Mouse (Mus musculus) olfactory bulb, adult 2 months (tissue): ENCODE data around the gene Plcb2.

Experiments used
- CTCF ChIP-seq: fragments of 200-500 bp; IDR thresholded peaks from 2 replicates; pipeline ENCODE4 v1.5.1; 2012; ENCODE audit warnings: low read depth, mild to moderate bottlenecking, low read length, moderate library complexity; ENCODE audit not compliant: insufficient read depth
- POLR2A ChIP-seq: fragments of 200-500 bp; IDR thresholded peaks from 2 replicates; pipeline ENCODE4 v1.6.1; 2012; ENCODE audit warnings: mild to moderate bottlenecking, low read depth, low read length, moderate library complexity; ENCODE audit not compliant: insufficient read depth

DNA sequence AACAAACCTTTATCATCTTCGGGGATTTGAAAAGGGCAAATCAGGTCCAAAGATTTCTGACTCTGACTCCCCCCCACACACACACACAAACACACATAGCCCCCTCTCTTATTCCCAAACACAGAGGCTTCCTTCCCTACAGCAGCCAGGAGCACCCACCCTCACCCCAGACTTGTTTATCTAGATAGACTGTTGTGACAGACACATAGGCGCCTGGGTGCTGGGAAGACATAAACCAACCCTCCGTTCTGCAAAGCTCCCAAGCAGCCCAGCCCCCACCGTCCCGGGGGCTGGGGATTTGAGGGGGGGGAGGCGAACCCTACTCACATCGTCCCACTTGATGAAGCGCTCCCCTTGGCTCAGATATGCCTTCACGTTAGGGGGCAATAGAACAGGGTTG, 327 bp downstream of the Plcb2 start:
- no peak for TF ChIP-seq CTCF
- no peak for TF ChIP-seq POLR2A
